Mouse (Mus musculus) stomach, postnatal 0 days (tissue): ENCODE results near the gene Smarcad1. TPM values are rescaled to one million over a fixed set of nuclear protein-coding genes. Genes with fewer than 3 reads are reported as not detected.
A peak's percentile ranks its signal among the peaks of the same experiment; 100 is the strongest.
"Not testable (repeated sequence)": the region's sequence is repeated elsewhere in the genome, so short reads cannot be mapped to it uniquely, and the experiment has no call there.

ENCODE experiments used
- ATAC-seq: fragments of 200-750 bp; cut with Nextera tagmentation; 2 replicates; pipeline ENCODE4 v1.8.0; 2017; ENCODE audit not compliant: low FRiP score, low TSS enrichment
- DNase-seq: peaks from one replicate; pipeline ENCODE4 v3.0.0-alpha.2; 2016; ENCODE audit warnings: low spot score
- H3K27ac ChIP-seq: fragments of 300-500 bp; sonication (generic); replicated peaks from 2 replicates; pipeline ENCODE4 v1.5.1; 2014; ENCODE audit warnings: mild to moderate bottlenecking, control low read depth
- H3K27me3 ChIP-seq: fragments of 300-500 bp; sonication (generic); 2 replicates; pipeline ENCODE4 v1.6.1; 2014; ENCODE audit warnings: low read length; ENCODE audit not compliant: control insufficient read depth, insufficient read depth
- H3K36me3 ChIP-seq: fragments of 300-500 bp; sonication (generic); 2 replicates; pipeline ENCODE4 v1.6.1; 2014; ENCODE audit warnings: low read length, mixed read lengths; ENCODE audit not compliant: control insufficient read depth, insufficient read depth
- H3K4me1 ChIP-seq: fragments of 300-500 bp; sonication (generic); replicated peaks from 2 replicates; pipeline ENCODE4 v1.6.1; 2014; ENCODE audit warnings: antibody characterized with exemption; ENCODE audit not compliant: control insufficient read depth, insufficient read depth
- H3K4me2 ChIP-seq: fragments of 300-500 bp; sonication (generic); replicated peaks from 2 replicates; pipeline ENCODE4 v1.6.1; 2014; ENCODE audit warnings: low read depth, mild to moderate bottlenecking, control low read depth, moderate library complexity
- H3K4me3 ChIP-seq: fragments of 300-500 bp; sonication (generic); 2 replicates; pipeline ENCODE4 v1.5.1; 2014; ENCODE audit warnings: low read depth, low read length, control low read depth
- H3K9ac ChIP-seq: fragments of 300-500 bp; sonication (generic); 2 replicates; pipeline ENCODE4 v1.6.1; 2014; ENCODE audit warnings: mild to moderate bottlenecking, low read length, control low read depth, mixed read lengths
- H3K9me3 ChIP-seq: fragments of 300-500 bp; sonication (generic); 2 replicates; pipeline ENCODE4 v1.6.1; 2016; ENCODE audit warnings: low read length; ENCODE audit not compliant: control insufficient read depth
- CTCF ChIP-seq: IDR thresholded peaks from 2 replicates; pipeline ENCODE4 v1.5.1; 2016; ENCODE audit warnings: antibody characterized with exemption, low read depth, mild to moderate bottlenecking, moderate library complexity
- EP300 ChIP-seq: optimal IDR thresholded peaks from 2 replicates; pipeline ENCODE3; 2016; ENCODE audit warnings: antibody characterized with exemption
- WGBS: fragments of 180-500 bp; shearing (Covaris S2); extraction: QIAGEN DNeasy Blood & Tissue Kit; methylation state at CpG from one replicate; pipeline ENCODE4 v1.1.7; 2014; 5-methylcytosine and 5-hydroxymethylcytosine counted together
- polyA plus RNA-seq: library from polyadenylated mRNA; unstranded; fragments of >200 nt; fragmentation: Nextera tagmentation; extraction: Ambion mirVana; gene quantifications from 2 replicates; pipeline ENCODE4 v1.2.1, GENCODE M21; 2015

Gene Smarcad1
- polyA plus RNA-seq, 1 experiment from 2014 or later = 35.2 TPM

- Histone ChIP-seq H3K27me3 (no peaks in the 10 kb centered on the region), H3K27ac (no peak overlapping the region), H3K9me3 (no peaks in the 10 kb centered on the region), H3K9ac (no peak overlapping the region), H3K36me3 (peaks cover 2% of the 10 kb centered on the region; the same call in 1 of the 2 replicates), H3K4me2 (no peak overlapping the region), H3K4me1 (no peaks in the 10 kb centered on the region), H3K4me3 (no peak overlapping the region)
- no peak for TF ChIP-seq EP300
- TF ChIP-seq CTCF = peak; percentile 46
- WGBS = 96% methylated on average over 4 of the region's 4 CpGs
- ATAC-seq (no peak), DNase-seq (no peak)
Observed at GRCm38 (mm10) chr6:65049100-65049499, 6.7 kb downstream of the Smarcad1 start.

GRCm38 (mm10) chr6:65056620-65057019 lies 14.2 kb downstream of the Smarcad1 start:
- H3K9ac ChIP-seq = no peak overlapping the region
- TF ChIP-seq CTCF (no peak), EP300 (no peak)
- H3K9me3 ChIP-seq = no peaks in the 10 kb centered on the region
- no peaks in the 10 kb centered on the region for H3K4me1 ChIP-seq
- DNase-seq (no peak), ATAC-seq (no peak)
- no peak overlapping the region for H3K27ac ChIP-seq
- 90% methylated on average over 5 of the region's 5 CpGs for WGBS
- H3K27me3 ChIP-seq = no peaks in the 10 kb centered on the region
- no peak overlapping the region for H3K4me3 ChIP-seq
- peaks cover 8% of the 10 kb centered on the region; the same call in 1 of the 2 replicates for H3K36me3 ChIP-seq
- no peak overlapping the region for H3K4me2 ChIP-seq

DNA sequence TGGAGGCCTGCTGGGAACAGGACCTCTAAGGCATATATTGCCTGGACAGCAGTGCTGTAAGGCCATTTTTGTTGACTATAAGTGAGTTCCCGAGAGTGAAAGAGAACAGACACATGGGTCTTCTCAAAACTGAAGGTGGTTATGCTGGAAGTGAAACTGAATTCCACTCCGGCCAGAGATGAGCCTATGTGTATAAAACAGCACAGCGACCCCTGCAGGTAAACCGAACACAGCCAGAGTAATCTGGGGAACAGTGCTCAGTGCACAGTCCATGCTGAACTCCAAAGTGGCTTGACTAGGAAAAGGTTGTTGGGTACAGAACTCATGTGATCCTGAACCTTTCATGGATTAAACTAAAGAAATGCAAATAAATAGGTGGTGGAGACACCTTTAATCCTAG lies 14.8 kb downstream of the Smarcad1 start:
- not testable (repeated sequence) for DNase-seq
- 78% methylated on average over 3 of the region's 4 CpGs for WGBS
- peak; percentile 24 for TF ChIP-seq CTCF

DNA sequence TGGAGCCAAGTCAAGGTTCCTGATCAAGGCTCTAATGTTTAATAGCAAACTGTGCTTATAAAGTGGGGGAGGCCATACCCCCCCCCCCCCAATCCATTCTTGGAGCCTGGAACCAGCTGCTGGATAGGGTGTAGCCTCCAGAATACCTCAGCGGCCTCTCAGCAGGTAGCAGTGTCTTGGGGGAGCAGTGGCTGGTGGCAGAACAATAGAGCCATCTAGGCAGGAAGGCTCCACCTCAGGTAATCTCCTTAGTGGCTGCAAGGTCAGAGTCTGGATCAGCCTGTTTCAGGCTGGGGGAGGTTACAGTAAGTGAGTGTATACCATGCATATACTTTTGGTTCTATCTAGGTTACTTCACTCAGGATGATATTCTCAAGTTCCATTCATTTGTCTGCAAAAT lies 18.7 kb downstream of the Smarcad1 start:
- ATAC-seq (no peak), DNase-seq (no peak)
- Histone ChIP-seq H3K4me2 (no peak overlapping the region), H3K27me3 (no peaks in the 10 kb centered on the region), H3K9me3 (no peaks in the 10 kb centered on the region), H3K4me3 (no peak overlapping the region), H3K9ac (no peak overlapping the region), H3K27ac (no peak overlapping the region), H3K36me3 (peaks cover 8% of the 10 kb centered on the region; the same call in 1 of the 2 replicates), H3K4me1 (no peaks in the 10 kb centered on the region)
- no peak for TF ChIP-seq CTCF
- no peak for TF ChIP-seq EP300
- 84% methylated on average over 1 of the region's 1 CpGs for WGBS

More for the DNA sequence above, 14.8 kb downstream of the Smarcad1 start:
- not testable (repeated sequence) for ATAC-seq, H3K27ac ChIP-seq, H3K4me3 ChIP-seq, H3K9ac ChIP-seq, H3K9me3 ChIP-seq, H3K36me3 ChIP-seq, H3K4me1 ChIP-seq, H3K27me3 ChIP-seq, H3K4me2 ChIP-seq

- Histone ChIP-seq H3K36me3 (peaks cover 13% of the 10 kb centered on the region; the same call in 1 of the 2 replicates), H3K4me1 (no peaks in the 10 kb centered on the region), H3K27me3 (no peaks in the 10 kb centered on the region), H3K4me2 (no peak overlapping the region), H3K4me3 (no peak overlapping the region), H3K9ac (no peak overlapping the region), H3K9me3 (no peaks in the 10 kb centered on the region), H3K27ac (no peak overlapping the region)
- ATAC-seq = no peak
- no peak for DNase-seq
- 57% methylated on average over 2 of the region's 2 CpGs for WGBS
- TF ChIP-seq CTCF (no peak), EP300 (no peak)
Observed at GRCm38 (mm10) chr6:65075201-65075600, 32.8 kb downstream of the Smarcad1 start.

GRCm38 (mm10) chr6:65079139-65079538 lies 36.8 kb downstream of the Smarcad1 start:
- no peak overlapping the region for H3K9ac ChIP-seq
- H3K36me3 ChIP-seq = peaks cover 7% of the 10 kb centered on the region; the same call in 1 of the 2 replicates
- WGBS = 72% methylated on average over 1 of the region's 1 CpGs
- no peak overlapping the region for H3K4me3 ChIP-seq
- no peak overlapping the region for H3K27ac ChIP-seq
- H3K9me3 ChIP-seq = no peaks in the 10 kb centered on the region
- H3K27me3 ChIP-seq = no peaks in the 10 kb centered on the region
- TF ChIP-seq CTCF (peak; percentile 66), EP300 (no peak)
- no peak for ATAC-seq
- H3K4me1 ChIP-seq = no peaks in the 10 kb centered on the region
- DNase-seq = no peak
- H3K4me2 ChIP-seq = no peak overlapping the region
